Mouse (Mus musculus): ENCODE results near the gene Ilf3.

DNA sequence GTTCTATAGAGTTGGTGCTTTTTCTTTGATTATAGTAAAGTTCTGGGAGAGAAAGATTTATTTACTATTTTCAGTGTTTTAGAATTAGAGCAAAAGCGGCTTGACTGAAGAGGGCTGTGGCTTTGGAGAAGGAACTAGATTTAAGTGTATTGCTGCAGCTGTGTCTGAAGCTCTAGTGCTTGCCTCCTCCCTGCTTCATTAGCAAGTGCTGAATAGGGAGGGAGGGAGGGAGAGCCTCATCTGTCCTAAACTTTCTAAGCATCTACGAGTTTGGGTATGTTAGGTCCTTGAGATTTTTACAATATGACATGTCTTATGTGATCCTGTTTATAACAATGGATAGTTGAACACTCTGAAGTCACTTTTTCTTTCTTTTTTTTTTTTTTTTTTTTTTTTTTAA, 3.2 kb downstream of the Ilf3 start:
- no peak for TF ChIP-seq TCF12 (IDR thresholded peaks at IDR 0.05; ENCODE audit: insufficient read depth, poor library complexity, severe bottlenecking)
- TF ChIP-seq POLR2AphosphoS2 (IDR thresholded peaks at IDR 0.05; ENCODE audit: insufficient read length, low read depth): no peak
- TF ChIP-seq MAX (IDR thresholded peaks at IDR 0.05; ENCODE audit: low read depth): no peak
- no peak for TF ChIP-seq POLR2A (IDR thresholded peaks at IDR 0.05; ENCODE audit: insufficient read length, low read depth)
- no peak for TF ChIP-seq SRF (IDR thresholded peaks at IDR 0.05; ENCODE audit: control insufficient read depth, insufficient read length, low read depth)
- TF ChIP-seq CEBPB (IDR thresholded peaks at IDR 0.05; ENCODE audit: insufficient read depth, poor library complexity, severe bottlenecking): no peak
- no peak for TF ChIP-seq USF1 (IDR thresholded peaks at IDR 0.05; ENCODE audit: low read depth)
- no peak for TF ChIP-seq MYOG (IDR thresholded peaks at IDR 0.05; ENCODE audit: control insufficient read depth in 1 of 3, insufficient read depth in 1 of 3, insufficient read length in 2 of 3, low read depth in 2 of 3)
- TF ChIP-seq MYOD1 (IDR thresholded peaks at IDR 0.05; ENCODE audit: control insufficient read depth in 1 of 3, insufficient read length in 2 of 3, low read depth in 2 of 3): no peak
- no peak for TF ChIP-seq TCF3 (IDR thresholded peaks at IDR 0.05; ENCODE audit: insufficient read length, low read depth)
- TF ChIP-seq REST (IDR thresholded peaks at IDR 0.05; ENCODE audit: insufficient read depth, insufficient read length): no peak

Data from myocyte (in vitro differentiated cells).